Comparison of ENCODE assay signal across 8 mouse cellular contexts in genomic region chr2:122611654-122611973, GRCm38 (mm10). TPM values are rescaled to one million over a fixed set of nuclear protein-coding genes. Genes with fewer than 3 reads are reported as not detected.
DNase-seq lines count a peak whose midpoint lies in the region; ATAC-seq and TF ChIP-seq lines count a peak whose summit lies in the region.

No protein-coding gene starts in this region.

- peak overlapping the region; percentile 77 for H3K4me2 ChIP-seq in heart, embryonic 11.5 days
- H3K4me2 ChIP-seq in hindbrain, embryonic 14.5 days (replicated peaks): peak overlapping the region; percentile 70
- H3K4me2 ChIP-seq in midbrain, embryonic 11.5 days: peak overlapping the region; percentile 80

- WGBS in heart, embryonic 11.5 days (ENCODE audit: insufficient replicate concordance): 76% methylated on average over 4 of the region's 4 CpGs
- 90% methylated on average over 4 of the region's 4 CpGs for WGBS in bone marrow, adult 2 months
- 77% methylated on average over 4 of the region's 4 CpGs for WGBS in hindbrain, embryonic 14.5 days
- WGBS in midbrain, embryonic 11.5 days: 89% methylated on average over 4 of the region's 4 CpGs

- H3K27me3 ChIP-seq in heart, embryonic 11.5 days (ENCODE audit: control insufficient read depth, insufficient read depth, low read length): peaks cover 10% of the 10 kb centered on the region; the same call in 1 of the 2 replicates
- H3K27me3 ChIP-seq in hindbrain, embryonic 14.5 days (ENCODE audit: control insufficient read depth, insufficient read depth, low read length): no peaks in the 10 kb centered on the region
- no peaks in the 10 kb centered on the region; the same call in 1 of the 2 replicates for H3K27me3 ChIP-seq in midbrain, embryonic 11.5 days (ENCODE audit: control insufficient read depth, insufficient read depth, low read length)

- TF ChIP-seq CTCF in bone marrow, adult 2 months (IDR thresholded peaks at IDR 0.05; ENCODE audit: control insufficient read depth, insufficient read depth, low read length): no peak

- no peak for TF ChIP-seq POLR2A in bone marrow, adult 2 months (IDR thresholded peaks at IDR 0.05; ENCODE audit: borderline replicate concordance, control insufficient read depth, low read depth, low read length)

- ATAC-seq in heart, embryonic 11.5 days (replicated peaks; ENCODE audit: insufficient number of reproducible peaks, low FRiP score, low TSS enrichment): no peak
- no peak for ATAC-seq in hindbrain, embryonic 14.5 days (ENCODE audit: low FRiP score)
- ATAC-seq in midbrain, embryonic 11.5 days (ENCODE audit: low FRiP score): no peak
- no peak; the same call in 1 of the 2 replicates for ATAC-seq in megakaryocyte progenitor cell, adult 5-6 weeks (replicated peaks; ENCODE audit: poor library complexity)

- H3K27ac ChIP-seq in heart, embryonic 11.5 days (ENCODE audit: low read depth, low read length): no peak overlapping the region
- H3K27ac ChIP-seq in bone marrow, adult 2 months (ENCODE audit: control insufficient read depth, insufficient read depth, low read depth, low read length, poor library complexity): no peak overlapping the region
- no peak overlapping the region for H3K27ac ChIP-seq in hindbrain, embryonic 14.5 days
- no peak overlapping the region for H3K27ac ChIP-seq in midbrain, embryonic 11.5 days (ENCODE audit: low read depth, low read length)

- H3K9me3 ChIP-seq in heart, embryonic 11.5 days (replicated peaks; ENCODE audit: control insufficient read depth, low read length): no peaks in the 10 kb centered on the region
- H3K9me3 ChIP-seq in hindbrain, embryonic 14.5 days (ENCODE audit: control insufficient read depth, low read length): no peaks in the 10 kb centered on the region
- H3K9me3 ChIP-seq in midbrain, embryonic 11.5 days (ENCODE audit: control insufficient read depth, low read length): no peaks in the 10 kb centered on the region

- peak overlapping the region; percentile 61 for H3K4me3 ChIP-seq in heart, embryonic 11.5 days (ENCODE audit: low read depth, low read length)
- H3K4me3 ChIP-seq in bone marrow, adult 2 months (replicated peaks; ENCODE audit: control insufficient read depth, low read depth, low read length): peak overlapping the region; percentile 67
- peak overlapping the region; percentile 52 for H3K4me3 ChIP-seq in hindbrain, embryonic 14.5 days (replicated peaks; ENCODE audit: low read length)
- peak overlapping the region; percentile 51; the same call in 1 of the 2 replicates for H3K4me3 ChIP-seq in midbrain, embryonic 11.5 days (ENCODE audit: low read depth, low read length)

- intact Hi-C loops in heart, postnatal 25 days (cut with DNase I): loop anchor here (5.0 kb wide), 1 partner anchor 39 kb away; no protein-coding TSS in a partner anchor

- H3K36me3 ChIP-seq in heart, embryonic 11.5 days (ENCODE audit: control insufficient read depth, insufficient read depth, low read length): no peaks in the 10 kb centered on the region
- no peaks in the 10 kb centered on the region for H3K36me3 ChIP-seq in hindbrain, embryonic 14.5 days (replicated peaks; ENCODE audit: control insufficient read depth, insufficient read depth)
- no peaks in the 10 kb centered on the region for H3K36me3 ChIP-seq in midbrain, embryonic 11.5 days (ENCODE audit: control insufficient read depth, insufficient read depth, low read length)

- no peak for DNase-seq in heart, postnatal 25 days (ENCODE audit: low spot score)
- no peak for DNase-seq in hindbrain, embryonic 14.5 days (ENCODE audit: low spot score)
- no peak for DNase-seq in midbrain, embryonic 11.5 days (ENCODE audit: low spot score, missing footprints)
- no peak for DNase-seq in right cerebral cortex, postnatal 14 days
- DNase-seq in layer of hippocampus, adult 9-11 months: no peak

- H3K4me1 ChIP-seq in heart, embryonic 11.5 days (ENCODE audit: control insufficient read depth, insufficient read depth, low read length): no peaks in the 10 kb centered on the region
- H3K4me1 ChIP-seq in bone marrow, adult 2 months (ENCODE audit: control insufficient read depth, insufficient read depth, low read length): peaks cover 3% of the 10 kb centered on the region; the same call in 1 of the 2 replicates
- no peaks in the 10 kb centered on the region for H3K4me1 ChIP-seq in hindbrain, embryonic 14.5 days (replicated peaks; ENCODE audit: control insufficient read depth, insufficient read depth, low read length)
- no peaks in the 10 kb centered on the region for H3K4me1 ChIP-seq in midbrain, embryonic 11.5 days (ENCODE audit: control insufficient read depth, insufficient read depth, low read length)

- H3K9ac ChIP-seq in heart, embryonic 11.5 days (ENCODE audit: low read depth, low read length): peak overlapping the region; percentile 70; the same call in 1 of the 2 replicates
- H3K9ac ChIP-seq in hindbrain, embryonic 14.5 days: peak overlapping the region; percentile 68
- peak overlapping the region; percentile 79 for H3K9ac ChIP-seq in midbrain, embryonic 11.5 days (ENCODE audit: low read length)

RNA-seq across cellular contexts. Expression of gene Gatm, which starts 0.5 kb away (rescaled TPM):
- 26.6 and 33.6 TPM in 2 replicates for polyA plus RNA-seq in heart, embryonic 11.5 days (2014; fragmentation: Nextera tagmentation; extraction: Ambion mirVana)
- 1 to 10 TPM; 4.4 to 4.8 TPM for total RNA-seq in heart, postnatal 25 days (2021)
- polyA plus RNA-seq in bone marrow, adult 2 months (2011; ENCODE audit: insufficient read depth, insufficient read length, low replicate concordance, missing spikeins): 16.6 and 19.8 TPM in 2 replicates
- polyA plus RNA-seq in hindbrain, embryonic 14.5 days (2014; fragmentation: Nextera tagmentation; extraction: Ambion mirVana): 42.5 and 56.6 TPM in 2 replicates
- polyA plus RNA-seq in midbrain, embryonic 11.5 days (2014; fragmentation: Nextera tagmentation; extraction: Ambion mirVana): 25.4 and 28.3 TPM in 2 replicates
- 199 and 209 TPM in 2 replicates for total RNA-seq in megakaryocyte progenitor cell, adult 5-6 weeks (2015)
- total RNA-seq in megakaryocyte progenitor cell, adult 5-6 weeks (2017): 131 and 133 TPM in 2 replicates

RNA-seq across cellular contexts. Expression of gene AA467197, which starts 25.2 kb away (rescaled TPM):
- 0.20 TPM in 1 of 2 replicates, not detected in the other for polyA plus RNA-seq in heart, embryonic 11.5 days (2014; fragmentation: Nextera tagmentation; extraction: Ambion mirVana)
- not detected for total RNA-seq in heart, postnatal 25 days (2021)
- 8.0 and 31.5 TPM in 2 replicates for polyA plus RNA-seq in bone marrow, adult 2 months (2011; ENCODE audit: insufficient read depth, insufficient read length, low replicate concordance, missing spikeins)
- 0.86 and 1.0 TPM in 2 replicates for polyA plus RNA-seq in hindbrain, embryonic 14.5 days (2014; fragmentation: Nextera tagmentation; extraction: Ambion mirVana)
- 0.25 and 0.44 TPM in 2 replicates for polyA plus RNA-seq in midbrain, embryonic 11.5 days (2014; fragmentation: Nextera tagmentation; extraction: Ambion mirVana)
- total RNA-seq in megakaryocyte progenitor cell, adult 5-6 weeks (2015): 4.2 and 5.9 TPM in 2 replicates
- 5.4 and 7.4 TPM in 2 replicates for total RNA-seq in megakaryocyte progenitor cell, adult 5-6 weeks (2017)
